Mouse (Mus musculus) adrenal gland, adult 8-10 months (tissue): ENCODE measurements around the gene Galnt6. TPM values are rescaled to one million over a fixed set of nuclear protein-coding genes. Genes with fewer than 3 reads are reported as not detected.
"Not testable (repeated sequence)": the region's sequence is repeated elsewhere in the genome, so short reads cannot be mapped to it uniquely, and the experiment has no call there.

Experiments used
- DNase-seq: peaks from one replicate; pipeline ENCODE4 v3.0.0; 2022
- total RNA-seq, 4 experiments: library from RNA; stranded (reverse); gene quantifications; 2 replicates each; pipeline ENCODE4 v1.2.4; 2022

Galnt6 gene
- total RNA-seq: 1 to 10 TPM; 5.1 to 7.2 (median 5.8) TPM

DNA sequence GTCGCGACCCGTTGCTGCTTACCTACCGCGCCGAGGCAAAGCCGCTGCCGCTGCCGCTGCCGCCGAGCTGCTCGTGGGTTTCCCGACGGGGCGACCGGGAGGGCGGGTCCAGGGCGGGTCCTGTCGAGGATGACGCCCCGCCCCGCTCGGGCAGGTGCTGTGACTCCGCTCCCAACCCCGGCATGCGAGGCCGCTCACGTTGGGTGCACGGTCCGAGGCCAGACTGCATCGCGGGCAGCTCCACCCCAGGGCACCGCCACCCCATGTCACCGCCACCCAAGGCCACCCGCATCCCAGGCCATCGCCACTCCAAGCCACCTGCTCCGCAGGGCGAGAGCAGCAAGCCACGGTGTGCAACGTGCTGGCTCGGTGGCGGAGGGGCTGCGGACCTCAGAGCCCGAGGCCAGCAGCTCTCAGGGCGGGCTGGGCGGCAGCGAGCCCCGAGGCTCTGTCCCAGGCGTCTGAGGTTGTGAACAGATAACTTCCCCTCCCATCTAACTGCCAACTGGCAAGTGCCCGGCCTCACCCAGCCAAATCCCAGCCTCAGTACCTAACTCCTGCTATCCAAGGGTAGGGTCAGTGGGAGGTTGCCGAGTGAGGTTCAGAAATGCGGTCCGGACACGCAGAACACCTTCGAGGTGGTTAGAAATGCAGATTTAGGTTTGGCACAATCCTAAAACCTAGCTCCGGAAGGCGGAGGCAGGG lies at the start of gene Galnt6:
Gene Galnt6 (minus strand): TSS at position 96 of the 705 bp plus-strand sequence.
- no peak for DNase-seq

- DNase-seq: peak; percentile 30
Observed at GRCm38 (mm10) chr15:100777020-100778016, 48.1 kb upstream of the Galnt6 start.

DNA sequence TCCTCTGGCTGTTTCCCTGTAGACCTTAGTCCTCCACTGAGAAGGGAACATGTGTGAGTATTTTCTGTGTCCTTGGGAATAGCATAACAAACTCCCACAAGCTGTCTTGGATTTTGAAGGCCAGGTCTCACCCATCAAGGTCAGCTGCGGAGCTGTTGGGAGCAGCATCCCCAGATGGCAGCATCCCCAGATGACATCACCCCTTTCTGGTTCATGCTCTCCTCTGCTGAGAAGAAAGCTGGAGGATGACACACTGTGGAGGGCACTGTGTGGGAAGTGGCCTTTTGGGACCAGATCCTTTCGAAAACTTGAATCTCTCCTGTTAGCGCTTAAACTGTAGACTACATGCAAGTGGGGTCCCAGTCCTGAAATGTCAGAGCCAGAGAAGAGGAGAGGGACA lies 47.2 kb upstream of the Galnt6 start:
- peak; percentile 45 for DNase-seq

DNA sequence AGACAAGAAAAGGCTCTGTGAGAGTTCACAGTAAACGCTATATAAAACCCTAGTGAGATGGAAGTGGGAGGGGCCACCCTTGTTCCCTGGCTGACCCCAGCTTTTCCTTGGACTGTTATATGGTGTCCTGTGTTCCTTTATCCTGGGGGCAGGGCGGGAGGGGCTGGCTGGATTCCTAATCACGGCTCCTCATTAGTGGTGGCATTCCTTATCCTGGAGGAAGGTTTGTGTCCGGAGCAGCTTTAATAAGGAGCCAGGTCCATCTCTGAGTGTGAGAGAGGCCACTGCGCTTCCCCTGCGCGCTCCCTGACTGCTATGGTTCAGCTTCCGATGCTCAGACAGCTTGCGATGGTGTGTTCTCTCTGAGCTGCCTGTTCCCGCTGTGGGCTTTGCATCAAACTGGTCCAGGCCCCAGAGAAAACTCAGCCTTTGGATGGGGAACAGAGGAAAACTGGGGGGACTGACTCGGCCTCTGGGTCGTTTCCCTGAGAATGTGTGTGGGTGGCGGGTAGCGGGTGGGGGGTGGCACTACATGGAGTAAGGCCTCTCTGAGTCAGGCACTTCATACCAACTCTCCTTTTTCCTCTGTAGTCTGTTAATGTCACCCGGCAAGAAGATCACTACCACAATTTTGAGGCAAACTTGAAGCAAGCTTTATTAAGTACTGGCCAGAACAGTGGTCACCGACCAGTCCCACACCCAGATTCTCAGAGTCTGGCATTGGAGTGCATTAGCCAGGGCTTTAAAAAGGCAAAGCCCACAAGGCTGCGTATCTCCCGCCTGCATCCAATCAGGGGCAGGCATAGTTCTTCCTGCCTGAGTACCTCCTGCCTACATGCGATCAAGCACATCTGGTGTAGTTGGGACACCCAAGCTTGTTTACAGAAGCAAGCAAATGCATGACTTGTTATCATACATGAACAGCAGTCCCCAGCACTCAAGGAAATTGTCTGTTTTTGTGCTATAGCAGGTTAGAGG lies 46.3 kb upstream of the Galnt6 start:
- no peak for DNase-seq

DNA sequence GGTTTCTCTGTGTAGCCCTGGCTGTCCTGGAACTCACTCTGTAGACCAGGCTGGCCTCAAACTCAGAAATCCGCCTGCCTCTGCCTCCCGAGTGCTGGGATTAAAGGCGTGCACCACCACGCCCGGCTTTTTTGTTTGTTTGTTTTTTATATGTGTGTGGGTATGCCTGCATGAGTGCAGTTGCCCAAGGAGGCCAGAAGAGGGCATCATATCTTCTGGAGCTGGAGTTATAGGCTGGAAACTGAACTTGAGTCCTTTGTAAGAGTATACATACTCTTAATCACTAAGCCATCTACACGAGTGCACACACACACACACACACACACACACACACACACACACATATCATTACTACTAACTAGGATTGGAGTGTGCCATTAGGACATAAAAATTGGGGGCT lies 44.7 kb upstream of the Galnt6 start:
- DNase-seq: not testable (repeated sequence)

DNA sequence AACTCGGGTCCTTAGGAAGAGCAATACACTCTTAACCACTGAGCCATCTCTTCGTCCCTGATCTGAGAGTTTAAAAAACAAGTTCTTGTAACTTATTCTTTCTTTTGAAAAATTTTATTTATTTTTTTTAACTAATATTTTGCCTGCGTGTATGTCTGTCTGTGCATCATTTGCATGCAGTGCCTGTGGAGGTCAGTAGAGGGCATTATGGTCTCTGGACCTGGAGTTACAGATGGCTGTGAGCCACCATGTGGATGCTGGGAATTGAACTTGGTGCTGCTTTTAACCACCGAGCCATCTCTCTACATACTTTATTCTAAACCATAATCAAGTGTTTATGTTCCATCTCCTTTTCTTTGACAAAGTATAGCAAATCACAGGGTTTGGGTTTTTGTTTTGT lies 43.5 kb upstream of the Galnt6 start:
- DNase-seq: no peak

GRCm38 (mm10) chr15:100770338-100770737 lies 41.2 kb upstream of the Galnt6 start:
- DNase-seq: no peak

- DNase-seq: not testable (repeated sequence)
Observed at GRCm38 (mm10) chr15:100769023-100769422, 39.8 kb upstream of the Galnt6 start.

DNA sequence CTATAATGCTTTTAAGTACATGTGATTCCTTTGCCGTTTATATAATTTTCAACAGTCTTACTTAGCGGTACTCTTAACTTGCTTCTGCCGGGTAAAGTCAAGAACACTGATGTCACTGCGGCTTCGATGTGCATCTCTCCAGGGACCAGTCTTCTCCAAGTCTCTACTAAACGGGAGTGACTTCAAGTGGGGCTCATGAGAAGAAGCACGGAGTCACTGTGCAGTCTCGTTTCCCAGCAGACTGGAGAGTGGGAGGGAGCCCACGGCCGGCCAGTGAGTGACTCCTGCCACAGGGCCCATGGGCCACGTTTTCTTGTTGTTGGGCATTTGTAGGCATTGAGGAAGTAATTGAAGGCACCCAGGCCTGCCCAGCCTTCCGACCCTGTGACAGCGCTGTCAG lies 38.7 kb upstream of the Galnt6 start:
- no peak for DNase-seq

- DNase-seq: no peak
Observed at GRCm38 (mm10) chr15:100766826-100767225, 37.6 kb upstream of the Galnt6 start.

GRCm38 (mm10) chr15:100764163-100764951 lies 35.2 kb upstream of the Galnt6 start:
- peak; percentile 71 for DNase-seq

- DNase-seq: no peak
Observed at GRCm38 (mm10) chr15:100762649-100763048, 33.5 kb upstream of the Galnt6 start.

GRCm38 (mm10) chr15:100761419-100762185 lies 32.4 kb upstream of the Galnt6 start, which contains the start of gene Slc4a8:
TSS of gene Slc4a8 (plus strand) at chr15:100761747.
- DNase-seq: peak; percentile 81

GRCm38 (mm10) chr15:100761036-100761418 lies 31.9 kb upstream of the Galnt6 start:
- DNase-seq: no peak

- DNase-seq: no peak
Observed at GRCm38 (mm10) chr15:100759286-100759685, 30.1 kb upstream of the Galnt6 start.

GRCm38 (mm10) chr15:100757527-100757978 lies 28.4 kb upstream of the Galnt6 start:
- DNase-seq: no peak

DNA sequence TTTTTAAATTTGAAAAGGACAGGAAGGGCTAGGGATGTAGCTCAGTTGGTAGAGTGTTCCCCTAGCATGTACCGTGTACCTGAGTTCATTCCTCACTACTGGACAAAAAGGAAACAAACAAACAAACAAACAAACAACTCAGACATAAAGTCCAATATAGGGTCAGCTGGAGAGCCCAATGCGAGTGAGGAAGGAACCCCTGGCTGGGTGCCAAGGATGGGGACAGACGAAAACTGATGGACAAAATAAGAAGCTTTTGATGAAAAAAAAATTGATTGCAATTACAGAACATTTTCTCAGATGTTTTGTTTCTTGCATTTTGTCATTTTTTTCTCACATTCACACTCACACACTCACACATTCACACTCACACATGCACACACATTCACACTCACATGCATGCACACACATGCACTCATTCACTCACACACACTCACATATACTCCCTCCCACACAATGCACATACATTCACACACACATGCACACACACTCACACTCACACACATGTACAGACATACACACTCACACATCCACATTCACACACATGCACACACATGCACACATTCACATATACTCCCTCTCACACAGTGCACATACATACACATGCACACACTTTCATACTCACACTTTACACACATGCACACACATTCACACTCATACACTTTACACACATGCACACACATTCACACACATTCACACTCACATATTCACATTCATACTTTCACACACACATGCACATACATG lies 26.9 kb upstream of the Galnt6 start:
- DNase-seq: no peak

DNA sequence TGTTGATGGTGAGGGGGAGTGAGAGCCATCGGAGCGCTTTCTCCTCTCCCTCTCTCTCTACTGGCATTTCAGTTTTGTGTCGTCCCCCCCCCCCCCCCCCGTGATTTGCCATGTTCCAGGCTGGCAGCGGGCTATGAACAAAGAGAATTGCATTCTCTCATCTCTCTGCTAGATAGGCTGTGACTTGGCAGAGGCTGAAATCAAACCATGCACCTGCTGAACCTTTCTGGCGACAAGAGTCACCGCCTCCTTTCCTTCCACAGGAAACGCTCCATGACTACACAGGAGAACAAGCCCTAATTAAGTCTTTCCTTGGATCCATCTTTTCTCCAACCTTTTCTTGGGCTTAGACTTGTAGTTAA lies 26.3 kb upstream of the Galnt6 start:
- no peak for DNase-seq

GRCm38 (mm10) chr15:100754805-100755497 lies 25.8 kb upstream of the Galnt6 start:
- DNase-seq: no peak
